Mouse (Mus musculus): Measurements from ENCODE around the gene Minpp1.
A peak's percentile ranks its signal among the peaks of the same experiment; 100 is the strongest.

GRCm38 (mm10) chr19:32510962-32511361 is 25.4 kb downstream of the Minpp1 start:
- TF ChIP-seq GATA1 (IDR thresholded peaks at IDR 0.05; ENCODE audit: low read length) (peak; percentile 83), TAL1 (IDR thresholded peaks at IDR 0.05; ENCODE audit: low read length) (peak; percentile 65)

Measured in erythroblast, embryonic 14.5 days (primary cell).